Mouse (Mus musculus) forebrain, embryonic 13.5 days (tissue): ENCODE data around the gene Pde4d. TPM values are rescaled to one million over a fixed set of nuclear protein-coding genes. Genes with fewer than 3 reads are reported as not detected.

Experiments used
- ATAC-seq: fragments of 200-750 bp; cut with Nextera tagmentation; 2 replicates; pipeline ENCODE4 v1.8.0; 2017
- H3K27ac ChIP-seq: fragments of 300-500 bp; sonication (generic); 2 replicates; pipeline ENCODE4 v1.5.1; 2015; ENCODE audit warnings: inconsistent platforms, mild to moderate bottlenecking, moderate library complexity
- H3K27me3 ChIP-seq: fragments of 300-500 bp; sonication (generic); 2 replicates; pipeline ENCODE4 v1.6.1; 2015; ENCODE audit warnings: mild to moderate bottlenecking, inconsistent platforms
- H3K36me3 ChIP-seq: fragments of 300-500 bp; sonication (generic); 2 replicates; pipeline ENCODE4 v1.6.1; 2015; ENCODE audit warnings: mild to moderate bottlenecking, inconsistent platforms; ENCODE audit not compliant: poor library complexity, severe bottlenecking
- H3K4me1 ChIP-seq: fragments of 300-500 bp; sonication (generic); 2 replicates; pipeline ENCODE4 v1.6.1; 2015; ENCODE audit warnings: inconsistent platforms
- H3K4me2 ChIP-seq: fragments of 300-500 bp; sonication (generic); 2 replicates; pipeline ENCODE4 v1.6.1; 2015; ENCODE audit warnings: inconsistent platforms, mild to moderate bottlenecking, moderate library complexity
- H3K4me3 ChIP-seq: fragments of 300-500 bp; sonication (generic); 2 replicates; pipeline ENCODE4 v1.5.1; 2015; ENCODE audit warnings: mild to moderate bottlenecking, inconsistent platforms
- H3K9ac ChIP-seq: fragments of 300-500 bp; sonication (generic); 2 replicates; pipeline ENCODE4 v1.6.1; 2015; ENCODE audit warnings: mild to moderate bottlenecking, inconsistent platforms
- H3K9me3 ChIP-seq: fragments of 300-500 bp; sonication (generic); replicated peaks from 2 replicates; pipeline ENCODE4 v1.6.1; 2016; ENCODE audit warnings: inconsistent platforms
- WGBS: fragments of 180-500 bp; shearing (Covaris S2); methylation state at CpG from one replicate; pipeline ENCODE4 v1.1.7; 2015; 5-methylcytosine and 5-hydroxymethylcytosine counted together
- polyA plus RNA-seq: library from polyadenylated mRNA; unstranded; fragments of >200 nt; fragmentation: Nextera tagmentation; extraction: Ambion mirVana; gene quantifications from 2 replicates; pipeline ENCODE4 v1.2.1, GENCODE M21; 2015

The Pde4d gene
- polyA plus RNA-seq, 1 experiment from 2014 or later, result 11.9 TPM

- Histone ChIP-seq H3K4me1 (peaks cover 19% of the 10 kb centered on the region), H3K9me3 (no peaks in the 10 kb centered on the region), H3K36me3 (no peaks in the 10 kb centered on the region), H3K9ac (peak overlapping the region; percentile 71), H3K4me3 (peak overlapping the region; percentile 50), H3K4me2 (peak overlapping the region; percentile 72), H3K27ac (peak overlapping the region; percentile 48), H3K27me3 (no peaks in the 10 kb centered on the region)
- ATAC-seq, result peak; percentile 89
- under 1% methylated on average over 23 of the region's 23 CpGs for WGBS
Observed at GRCm38 (mm10) chr13:109260220-109260795, 810.6 kb downstream of the Pde4d start.

GRCm38 (mm10) chr13:109260796-109261516 lies 811.2 kb downstream of the Pde4d start:
- Histone ChIP-seq H3K27me3 (no peaks in the 10 kb centered on the region), H3K9ac (peak overlapping the region; percentile 71), H3K4me3 (peak overlapping the region; percentile 50), H3K27ac (peak overlapping the region; percentile 48), H3K36me3 (no peaks in the 10 kb centered on the region), H3K4me1 (peaks cover 19% of the 10 kb centered on the region), H3K9me3 (no peaks in the 10 kb centered on the region), H3K4me2 (peak overlapping the region; percentile 72)
- 2% methylated on average over 17 of the region's 17 CpGs for WGBS
- peak; percentile 71 for ATAC-seq

DNA sequence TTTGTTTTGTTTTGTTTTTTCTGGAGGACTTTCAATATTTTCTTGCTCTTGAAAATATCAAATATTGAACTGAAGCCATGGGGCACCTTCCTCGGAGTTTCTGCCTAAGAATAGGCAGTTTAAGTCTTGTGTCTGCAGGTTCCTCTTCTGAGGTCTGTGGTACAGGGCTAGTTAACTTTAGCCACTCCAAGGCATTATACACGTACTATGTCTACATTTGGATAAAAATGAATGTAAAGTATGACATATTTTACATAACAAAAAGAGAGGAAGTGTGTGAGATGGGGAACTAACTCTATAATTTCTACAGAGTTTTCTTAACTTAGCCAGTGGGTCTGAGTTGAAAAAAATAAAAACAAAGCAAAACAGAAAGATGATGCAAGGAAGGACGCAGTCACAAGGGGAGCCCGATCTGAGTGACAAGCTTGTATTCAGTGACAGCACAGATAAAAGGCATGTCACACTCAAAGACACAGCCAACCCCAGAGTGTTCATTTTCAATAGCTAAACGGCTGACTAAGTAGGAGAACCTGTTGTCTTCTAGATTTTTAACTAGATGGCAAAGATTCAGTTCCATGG lies 812.0 kb downstream of the Pde4d start:
- 25% methylated on average over 5 of the region's 5 CpGs for WGBS
- Histone ChIP-seq H3K27me3 (no peaks in the 10 kb centered on the region), H3K36me3 (no peaks in the 10 kb centered on the region), H3K4me3 (no peak overlapping the region), H3K4me1 (peaks cover 15% of the 10 kb centered on the region), H3K27ac (no peak overlapping the region), H3K9ac (no peak overlapping the region), H3K4me2 (peak overlapping the region; percentile 72; the same call in 1 of the 2 replicates), H3K9me3 (no peaks in the 10 kb centered on the region)
- no peak for ATAC-seq

- no peak overlapping the region for H3K27ac ChIP-seq
- no peaks in the 10 kb centered on the region for H3K9me3 ChIP-seq
- no peaks in the 10 kb centered on the region for H3K36me3 ChIP-seq
- H3K9ac ChIP-seq, result no peak overlapping the region
- H3K27me3 ChIP-seq, result no peaks in the 10 kb centered on the region
- no peak overlapping the region for H3K4me3 ChIP-seq
- 94% methylated on average over 5 of the region's 5 CpGs for WGBS
- H3K4me1 ChIP-seq, result peaks cover 15% of the 10 kb centered on the region
- no peak overlapping the region for H3K4me2 ChIP-seq
- ATAC-seq, result no peak
Observed at GRCm38 (mm10) chr13:109262501-109262900, 812.8 kb downstream of the Pde4d start.

DNA sequence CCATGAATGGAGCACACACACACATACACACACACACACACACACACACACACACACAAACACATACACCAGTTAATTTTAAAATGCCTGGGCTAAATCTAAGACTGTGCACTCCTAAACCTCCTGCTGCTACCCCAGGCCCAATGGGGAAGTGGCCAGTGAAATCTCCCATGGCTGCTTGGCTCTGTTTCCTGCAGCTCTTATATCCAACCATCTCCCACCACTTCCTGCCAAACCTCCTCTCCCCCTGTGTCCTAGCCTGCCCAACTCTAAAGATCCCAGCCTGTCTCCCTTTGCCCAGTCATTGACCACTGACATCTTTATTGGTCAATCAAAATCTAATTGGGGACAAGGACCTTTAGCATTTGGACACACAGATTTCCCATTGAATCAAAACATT lies 814.1 kb downstream of the Pde4d start:
- H3K27me3 ChIP-seq, result no peaks in the 10 kb centered on the region
- H3K9ac ChIP-seq, result no peak overlapping the region
- peaks cover 15% of the 10 kb centered on the region for H3K4me1 ChIP-seq
- H3K36me3 ChIP-seq, result no peaks in the 10 kb centered on the region
- H3K4me3 ChIP-seq, result no peak overlapping the region
- no peak overlapping the region for H3K27ac ChIP-seq
- H3K9me3 ChIP-seq, result no peaks in the 10 kb centered on the region
- no peak overlapping the region for H3K4me2 ChIP-seq
- no peak for ATAC-seq

- Histone ChIP-seq H3K4me3 (no peak overlapping the region), H3K9me3 (no peaks in the 10 kb centered on the region), H3K27me3 (no peaks in the 10 kb centered on the region), H3K36me3 (no peaks in the 10 kb centered on the region), H3K4me1 (no peaks in the 10 kb centered on the region), H3K4me2 (no peak overlapping the region), H3K9ac (no peak overlapping the region), H3K27ac (no peak overlapping the region)
- ATAC-seq, result no peak
- WGBS, result 50% methylated on average over 3 of the region's 3 CpGs
Observed at GRCm38 (mm10) chr13:109268253-109268652, 818.5 kb downstream of the Pde4d start.

- no peaks in the 10 kb centered on the region for H3K27me3 ChIP-seq
- no peak overlapping the region for H3K4me2 ChIP-seq
- no peak overlapping the region for H3K4me3 ChIP-seq
- ATAC-seq, result no peak
- H3K9ac ChIP-seq, result no peak overlapping the region
- H3K9me3 ChIP-seq, result no peaks in the 10 kb centered on the region
- no peaks in the 10 kb centered on the region for H3K4me1 ChIP-seq
- H3K36me3 ChIP-seq, result no peaks in the 10 kb centered on the region
- WGBS, result 92% methylated on average over 4 of the region's 4 CpGs
- H3K27ac ChIP-seq, result no peak overlapping the region
Observed at GRCm38 (mm10) chr13:109268659-109269322, 819.0 kb downstream of the Pde4d start.

- no peak for ATAC-seq
- no peaks in the 10 kb centered on the region for H3K9me3 ChIP-seq
- no peak overlapping the region for H3K4me2 ChIP-seq
- H3K4me1 ChIP-seq, result no peaks in the 10 kb centered on the region
- no peaks in the 10 kb centered on the region; the same call in 1 of the 2 replicates for H3K36me3 ChIP-seq
- no peak overlapping the region for H3K27ac ChIP-seq
- 92% methylated on average over 10 of the region's 10 CpGs for WGBS
- no peak overlapping the region for H3K4me3 ChIP-seq
- no peaks in the 10 kb centered on the region for H3K27me3 ChIP-seq
- H3K9ac ChIP-seq, result no peak overlapping the region
Observed at GRCm38 (mm10) chr13:109274869-109275268, 825.1 kb downstream of the Pde4d start.

DNA sequence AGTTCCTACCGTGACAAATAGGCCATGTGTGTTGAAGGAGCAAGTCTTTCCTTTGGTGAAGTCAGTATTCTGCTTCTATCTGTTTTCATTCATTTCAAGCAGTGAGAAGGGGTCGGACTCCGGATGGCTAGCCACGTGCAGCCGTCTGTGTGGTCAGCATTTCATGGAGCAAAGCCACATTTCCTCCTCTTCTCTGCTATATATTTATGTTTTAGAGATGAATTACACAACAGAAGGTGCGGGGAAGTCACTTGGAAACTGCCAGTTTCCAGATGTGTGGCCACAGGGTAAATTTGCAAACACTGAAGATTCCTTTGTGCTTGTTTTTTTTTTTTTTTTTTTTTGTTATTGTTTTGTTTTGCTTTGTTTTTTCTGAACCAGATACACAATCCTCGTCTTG lies 828.0 kb downstream of the Pde4d start:
- WGBS, result 83% methylated on average over 7 of the region's 7 CpGs
- no peak overlapping the region for H3K4me3 ChIP-seq
- no peaks in the 10 kb centered on the region for H3K4me1 ChIP-seq
- no peak overlapping the region for H3K27ac ChIP-seq
- H3K27me3 ChIP-seq, result no peaks in the 10 kb centered on the region
- H3K36me3 ChIP-seq, result no peaks in the 10 kb centered on the region; the same call in 1 of the 2 replicates
- no peaks in the 10 kb centered on the region for H3K9me3 ChIP-seq
- H3K9ac ChIP-seq, result no peak overlapping the region
- H3K4me2 ChIP-seq, result no peak overlapping the region
- no peak for ATAC-seq

- Histone ChIP-seq H3K27me3 (no peaks in the 10 kb centered on the region), H3K4me2 (no peak overlapping the region), H3K9me3 (no peaks in the 10 kb centered on the region), H3K27ac (no peak overlapping the region), H3K4me3 (no peak overlapping the region), H3K9ac (no peak overlapping the region), H3K36me3 (no peaks in the 10 kb centered on the region; the same call in 1 of the 2 replicates), H3K4me1 (no peaks in the 10 kb centered on the region)
- ATAC-seq, result peak; percentile 59; the same call in 1 of the 2 replicates
- 69% methylated on average over 10 of the region's 10 CpGs for WGBS
Observed at GRCm38 (mm10) chr13:109278504-109278912, 828.8 kb downstream of the Pde4d start.

GRCm38 (mm10) chr13:109279211-109279610 lies 829.5 kb downstream of the Pde4d start:
- Histone ChIP-seq H3K4me2 (no peak overlapping the region), H3K27me3 (no peaks in the 10 kb centered on the region), H3K36me3 (no peaks in the 10 kb centered on the region; the same call in 1 of the 2 replicates), H3K4me3 (no peak overlapping the region), H3K4me1 (no peaks in the 10 kb centered on the region), H3K9ac (no peak overlapping the region), H3K9me3 (no peaks in the 10 kb centered on the region), H3K27ac (no peak overlapping the region)
- no peak for ATAC-seq
- WGBS, result 89% methylated on average over 6 of the region's 6 CpGs

DNA sequence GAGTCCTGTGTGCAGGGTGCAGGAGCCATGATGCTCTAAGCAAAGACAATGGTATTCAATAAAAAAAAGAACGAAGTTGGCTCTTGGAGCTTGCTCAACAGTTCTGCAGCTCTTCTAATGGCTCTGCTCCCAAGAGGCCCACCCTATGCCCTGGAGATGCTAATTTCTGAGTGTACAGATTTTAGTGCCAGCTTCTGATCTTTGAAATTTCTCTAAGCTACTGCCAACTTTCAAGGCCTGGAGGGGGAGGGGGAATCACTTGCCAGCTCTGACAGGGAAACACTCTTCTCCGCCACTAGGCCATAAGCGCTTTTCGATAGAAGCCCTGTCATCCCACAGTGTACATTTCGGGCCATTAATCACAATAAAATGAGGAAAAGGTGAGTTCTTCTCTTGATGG lies 830.7 kb downstream of the Pde4d start:
- no peaks in the 10 kb centered on the region for H3K9me3 ChIP-seq
- 87% methylated on average over 5 of the region's 5 CpGs for WGBS

More for the DNA sequence above, 830.7 kb downstream of the Pde4d start:
- Histone ChIP-seq H3K4me1 (no peaks in the 10 kb centered on the region), H3K36me3 (no peaks in the 10 kb centered on the region), H3K4me2 (no peak overlapping the region), H3K4me3 (no peak overlapping the region), H3K27me3 (no peaks in the 10 kb centered on the region), H3K9ac (no peak overlapping the region), H3K27ac (no peak overlapping the region)
- ATAC-seq, result no peak
